Mouse (Mus musculus): Measurements from ENCODE around the gene Poln. TPM values are rescaled to one million over a fixed set of nuclear protein-coding genes. Genes with fewer than 3 reads are reported as not detected.

Gene Poln
- polyA plus RNA-seq, 1 experiment: 1.8 TPM

GRCm38 (mm10) chr5:34132731-34133130 is 36.5 kb downstream of the Poln start:
- H3K27ac ChIP-seq (ENCODE audit: insufficient read depth, low read depth, low read length): no peak overlapping the region
- no peak for DNase-seq
- TF ChIP-seq CTCF (conservative IDR thresholded peaks at IDR 0.05; ENCODE audit: insufficient read depth, insufficient read length, low read depth, low read length) (no peak), POLR2A (IDR thresholded peaks at IDR 0.05; ENCODE audit: low read depth, low read length) (no peak)
- H3K4me3 ChIP-seq (ENCODE audit: insufficient read depth, low read depth, low read length): no peak overlapping the region
- H3K36me3 ChIP-seq (ENCODE audit: control insufficient read depth, insufficient read depth, low read length): no peaks in the 10 kb centered on the region
- 79% methylated on average over 2 of the region's 2 CpGs for WGBS
- H3K4me1 ChIP-seq (ENCODE audit: control insufficient read depth, insufficient read depth, low read length): no peaks in the 10 kb centered on the region; the same call in 1 of the 2 replicates
- no peaks in the 10 kb centered on the region for H3K27me3 ChIP-seq (replicated peaks; ENCODE audit: control insufficient read depth, insufficient read depth, low read length)

- no peaks in the 10 kb centered on the region for H3K27me3 ChIP-seq (replicated peaks; ENCODE audit: control insufficient read depth, insufficient read depth, low read length)
- 30% methylated on average over 1 of the region's 1 CpGs for whole genome bisulfite sequencing
- H3K36me3 ChIP-seq (ENCODE audit: control insufficient read depth, insufficient read depth, low read length): no peaks in the 10 kb centered on the region
- no peak overlapping the region for H3K27ac ChIP-seq (ENCODE audit: insufficient read depth, low read depth, low read length)
- no peak for DNase-seq
- H3K4me1 ChIP-seq (ENCODE audit: control insufficient read depth, insufficient read depth, low read length): no peaks in the 10 kb centered on the region; the same call in 1 of the 2 replicates
- TF ChIP-seq POLR2A (IDR thresholded peaks at IDR 0.05; ENCODE audit: low read depth, low read length) (no peak), CTCF (conservative IDR thresholded peaks at IDR 0.05; ENCODE audit: insufficient read depth, insufficient read length, low read depth, low read length) (no peak)
- no peak overlapping the region for H3K4me3 ChIP-seq (ENCODE audit: insufficient read depth, low read depth, low read length)
Observed at GRCm38 (mm10) chr5:34124131-34124530, 45.1 kb downstream of the Poln start.

DNA sequence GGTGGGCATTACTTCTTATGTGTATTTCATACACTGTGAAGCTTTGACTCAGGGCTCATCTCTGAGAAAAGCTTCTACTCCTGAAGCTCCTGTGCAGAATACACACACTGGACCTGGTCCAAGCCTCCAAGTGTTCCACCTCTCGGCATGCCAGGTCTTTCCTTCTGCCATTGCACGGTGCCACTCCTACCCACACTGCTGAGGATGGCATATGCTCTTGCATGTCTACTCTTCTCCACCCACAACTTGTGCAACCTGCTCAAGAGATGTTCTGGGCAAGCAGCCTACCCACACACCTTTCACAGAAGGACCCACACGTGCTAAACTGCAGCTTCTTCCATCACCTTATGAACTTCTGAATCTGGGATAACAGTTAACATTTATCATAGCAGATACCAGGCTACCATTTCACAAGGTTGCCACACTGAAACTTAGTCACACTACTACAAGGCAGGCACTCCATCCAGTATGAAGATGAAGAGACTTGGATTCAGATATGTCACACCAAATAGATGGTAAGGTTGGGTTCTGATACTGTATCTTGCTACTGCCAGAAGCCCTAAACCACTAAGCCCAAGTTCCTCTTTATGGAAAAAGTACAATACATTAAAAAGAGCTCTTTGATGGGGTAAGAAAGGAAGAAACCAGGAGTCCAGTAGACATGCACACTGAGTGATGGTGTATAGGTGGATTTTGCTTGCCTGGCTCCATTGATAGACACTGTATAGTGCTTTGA is 50.0 kb downstream of the Poln start:
- Histone ChIP-seq H3K27me3 (replicated peaks; ENCODE audit: control insufficient read depth, insufficient read depth, low read length) (no peaks in the 10 kb centered on the region), H3K27ac (ENCODE audit: insufficient read depth, low read depth, low read length) (no peak overlapping the region), H3K4me1 (ENCODE audit: control insufficient read depth, insufficient read depth, low read length) (no peaks in the 10 kb centered on the region), H3K36me3 (ENCODE audit: control insufficient read depth, insufficient read depth, low read length) (no peaks in the 10 kb centered on the region), H3K4me3 (ENCODE audit: insufficient read depth, low read depth, low read length) (no peak overlapping the region)
- TF ChIP-seq CTCF (conservative IDR thresholded peaks at IDR 0.05; ENCODE audit: insufficient read depth, insufficient read length, low read depth, low read length) (no peak), POLR2A (IDR thresholded peaks at IDR 0.05; ENCODE audit: low read depth, low read length) (no peak)
- WGBS: 86% methylated on average over 3 of the region's 3 CpGs
- no peak for DNase-seq

- no peak for TF ChIP-seq CTCF (conservative IDR thresholded peaks at IDR 0.05; ENCODE audit: insufficient read depth, insufficient read length, low read depth, low read length)
- TF ChIP-seq POLR2A (IDR thresholded peaks at IDR 0.05; ENCODE audit: low read depth, low read length): no peak
- peak; percentile 2 for DNase-seq
Observed at GRCm38 (mm10) chr5:34105681-34106080, 63.6 kb downstream of the Poln start.

GRCm38 (mm10) chr5:34097333-34097732 is 71.9 kb downstream of the Poln start:
- Histone ChIP-seq H3K4me3 (ENCODE audit: insufficient read depth, low read depth, low read length) (no peak overlapping the region), H3K27ac (ENCODE audit: insufficient read depth, low read depth, low read length) (no peak overlapping the region), H3K27me3 (replicated peaks; ENCODE audit: control insufficient read depth, insufficient read depth, low read length) (no peaks in the 10 kb centered on the region), H3K4me1 (ENCODE audit: control insufficient read depth, insufficient read depth, low read length) (no peaks in the 10 kb centered on the region), H3K36me3 (ENCODE audit: control insufficient read depth, insufficient read depth, low read length) (no peaks in the 10 kb centered on the region)
- TF ChIP-seq CTCF (conservative IDR thresholded peaks at IDR 0.05; ENCODE audit: insufficient read depth, insufficient read length, low read depth, low read length): 0 out of 2 replicates have a peak, but pooled peaks have one; percentile 27
- no peak for TF ChIP-seq POLR2A (IDR thresholded peaks at IDR 0.05; ENCODE audit: low read depth, low read length)
- DNase-seq: peak; percentile 69
- WGBS: 19% methylated on average over 1 of the region's 1 CpGs

More at GRCm38 (mm10) chr5:34105681-34106080, 63.6 kb downstream of the Poln start:
- H3K4me3 ChIP-seq (ENCODE audit: insufficient read depth, low read depth, low read length): no peak overlapping the region
- H3K4me1 ChIP-seq (ENCODE audit: control insufficient read depth, insufficient read depth, low read length): no peaks in the 10 kb centered on the region
- no peak overlapping the region for H3K27ac ChIP-seq (ENCODE audit: insufficient read depth, low read depth, low read length)
- no peaks in the 10 kb centered on the region for H3K36me3 ChIP-seq (ENCODE audit: control insufficient read depth, insufficient read depth, low read length)
- H3K27me3 ChIP-seq (replicated peaks; ENCODE audit: control insufficient read depth, insufficient read depth, low read length): no peaks in the 10 kb centered on the region
- WGBS: 59% methylated on average over 1 of the region's 1 CpGs

DNA sequence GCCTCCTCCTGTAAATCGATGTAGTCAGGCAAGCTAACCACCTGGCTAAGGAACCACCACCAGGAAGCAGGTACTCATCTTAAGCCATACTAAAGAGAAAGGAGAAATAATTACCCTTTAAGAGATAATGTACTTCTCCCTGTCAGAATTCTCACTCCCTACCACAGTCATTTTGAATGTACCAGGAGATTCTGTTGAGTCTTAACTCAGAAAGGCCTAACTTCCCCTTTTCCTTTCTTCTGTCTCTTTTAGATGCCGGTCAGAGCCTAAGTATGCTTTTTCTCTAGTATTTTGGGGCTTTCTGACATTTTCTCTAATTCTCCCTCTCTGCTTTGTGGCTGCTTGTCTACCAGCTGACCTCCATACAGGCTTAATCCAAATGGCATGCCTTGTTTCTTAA is 76.2 kb downstream of the Poln start:
- Histone ChIP-seq H3K27me3 (replicated peaks; ENCODE audit: control insufficient read depth, insufficient read depth, low read length) (no peaks in the 10 kb centered on the region), H3K36me3 (ENCODE audit: control insufficient read depth, insufficient read depth, low read length) (no peaks in the 10 kb centered on the region), H3K4me3 (ENCODE audit: insufficient read depth, low read depth, low read length) (no peak overlapping the region), H3K27ac (ENCODE audit: insufficient read depth, low read depth, low read length) (no peak overlapping the region), H3K4me1 (ENCODE audit: control insufficient read depth, insufficient read depth, low read length) (no peaks in the 10 kb centered on the region)
- 84% methylated on average over 2 of the region's 2 CpGs for WGBS
- DNase-seq: no peak
- TF ChIP-seq CTCF (conservative IDR thresholded peaks at IDR 0.05; ENCODE audit: insufficient read depth, insufficient read length, low read depth, low read length): no peak
- TF ChIP-seq POLR2A (IDR thresholded peaks at IDR 0.05; ENCODE audit: low read depth, low read length): no peak

DNA sequence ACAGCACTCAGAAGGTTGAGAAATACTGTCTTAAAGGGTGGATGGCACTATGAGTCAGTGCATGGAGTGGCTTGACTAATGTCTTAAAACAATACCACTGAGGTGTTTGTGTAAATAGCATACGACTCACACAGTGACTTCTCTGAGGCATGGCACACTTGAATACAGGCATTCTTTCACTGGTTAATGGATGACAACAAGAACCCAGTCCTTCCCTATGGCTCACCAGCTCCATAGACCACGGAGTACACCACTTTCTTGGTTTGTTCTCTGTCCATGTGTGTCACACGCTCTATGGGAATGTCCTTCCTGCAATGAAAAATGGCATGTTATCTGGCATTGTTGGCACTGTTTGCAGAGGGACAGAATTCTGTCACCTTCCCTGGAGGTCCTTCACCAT is 136.7 kb downstream of the Poln start:
- TF ChIP-seq POLR2A (IDR thresholded peaks at IDR 0.05; ENCODE audit: low read depth, low read length) (no peak), CTCF (conservative IDR thresholded peaks at IDR 0.05; ENCODE audit: insufficient read depth, insufficient read length, low read depth, low read length) (no peak)
- Histone ChIP-seq H3K36me3 (ENCODE audit: control insufficient read depth, insufficient read depth, low read length) (no peaks in the 10 kb centered on the region), H3K4me1 (ENCODE audit: control insufficient read depth, insufficient read depth, low read length) (no peaks in the 10 kb centered on the region), H3K27me3 (replicated peaks; ENCODE audit: control insufficient read depth, insufficient read depth, low read length) (no peaks in the 10 kb centered on the region), H3K27ac (ENCODE audit: insufficient read depth, low read depth, low read length) (no peak overlapping the region), H3K4me3 (ENCODE audit: insufficient read depth, low read depth, low read length) (no peak overlapping the region)
- WGBS: 57% methylated on average over 3 of the region's 3 CpGs
- DNase-seq: no peak
